Mouse (Mus musculus) central nervous system, embryonic 11.5 days (tissue): ENCODE measurements around the gene Dpep1. TPM values are rescaled to one million over a fixed set of nuclear protein-coding genes. Genes with fewer than 3 reads are reported as not detected.

Experiments
- polyA plus RNA-seq: library from polyadenylated mRNA; depleted of rRNA; stranded (reverse); fragments of >200 nt; gene quantifications from 2 replicates; pipeline ENCODE4 v1.2.3, GENCODE M21; 2012; rRNA removed

Dpep1 gene
- 1.1 and 2.0 TPM in 2 replicates for polyA plus RNA-seq

DNA sequence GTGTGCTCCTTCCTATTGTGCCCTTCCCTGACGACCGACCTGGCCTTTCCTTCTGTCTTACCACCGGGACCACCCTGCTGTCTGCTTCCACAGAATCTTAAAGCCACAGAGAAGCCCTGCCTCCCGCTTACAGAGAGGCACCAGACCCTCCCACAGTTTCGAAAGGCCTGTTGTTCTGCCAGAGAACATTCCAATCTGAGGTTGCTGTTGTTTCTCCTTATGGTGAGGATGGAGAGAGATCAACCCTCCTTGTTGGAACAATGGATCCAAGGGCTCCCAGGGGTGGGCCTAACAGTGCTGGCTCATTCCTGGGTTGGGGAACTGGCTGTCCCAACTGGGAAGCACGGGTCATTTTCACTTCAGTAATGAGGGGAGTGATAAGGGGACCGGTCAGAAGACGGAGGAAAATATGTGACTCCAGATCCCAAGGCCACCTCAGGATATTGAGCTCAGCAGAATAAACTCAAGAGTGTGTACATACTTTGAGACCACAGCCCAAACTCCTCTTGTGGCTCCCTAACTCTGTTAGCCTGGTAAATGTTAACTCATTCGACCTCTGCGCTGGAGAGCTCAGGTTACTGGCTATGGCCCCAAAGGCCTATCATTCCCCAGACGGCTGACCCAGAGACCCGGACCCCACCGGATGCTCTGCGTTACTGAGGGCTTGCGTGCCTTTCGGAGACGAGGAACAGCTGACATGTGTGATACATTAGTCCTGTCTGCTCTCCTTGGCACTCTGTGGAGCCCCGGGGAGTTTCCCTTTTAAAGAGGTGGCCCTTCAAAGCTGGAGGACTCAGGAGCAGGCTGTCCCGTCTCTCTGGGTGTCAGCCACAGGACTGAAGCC is at the start of gene Dpep1:
TSS of gene Dpep1 (plus strand) at position 677 of the 844 bp plus-strand sequence.

DNA sequence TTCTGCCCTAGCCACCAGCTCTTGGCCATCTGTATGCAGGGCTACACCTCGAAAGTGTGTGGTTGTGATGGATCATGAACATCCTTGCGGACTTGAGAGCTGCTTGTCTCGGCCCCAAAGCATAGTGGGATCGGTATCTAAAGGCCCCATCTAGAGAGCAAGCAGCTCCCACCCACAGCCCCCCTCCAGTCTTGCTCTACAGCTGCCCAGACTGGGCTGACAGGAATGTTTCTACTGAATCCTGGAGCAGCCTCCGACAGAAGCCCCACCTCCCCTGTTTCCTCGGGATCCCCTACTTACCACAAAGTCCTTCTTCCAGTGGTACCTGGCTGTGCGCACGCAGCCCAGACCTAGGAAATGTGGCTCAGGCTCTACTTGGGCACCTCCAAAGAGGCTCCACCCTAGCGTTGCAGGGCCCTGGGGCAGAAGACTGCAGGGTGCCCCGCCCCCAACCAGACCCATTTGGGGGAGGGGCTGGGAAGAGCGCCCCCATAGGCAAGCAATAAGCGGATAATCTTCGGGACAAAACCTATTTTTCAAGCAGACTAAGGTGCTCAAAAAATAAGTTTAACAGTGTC is 28.1 kb upstream of the Dpep1 start, which contains the start of gene Sult5a1:
TSS of gene Sult5a1 (minus strand) at position 428 of the 578 bp plus-strand sequence.

DNA sequence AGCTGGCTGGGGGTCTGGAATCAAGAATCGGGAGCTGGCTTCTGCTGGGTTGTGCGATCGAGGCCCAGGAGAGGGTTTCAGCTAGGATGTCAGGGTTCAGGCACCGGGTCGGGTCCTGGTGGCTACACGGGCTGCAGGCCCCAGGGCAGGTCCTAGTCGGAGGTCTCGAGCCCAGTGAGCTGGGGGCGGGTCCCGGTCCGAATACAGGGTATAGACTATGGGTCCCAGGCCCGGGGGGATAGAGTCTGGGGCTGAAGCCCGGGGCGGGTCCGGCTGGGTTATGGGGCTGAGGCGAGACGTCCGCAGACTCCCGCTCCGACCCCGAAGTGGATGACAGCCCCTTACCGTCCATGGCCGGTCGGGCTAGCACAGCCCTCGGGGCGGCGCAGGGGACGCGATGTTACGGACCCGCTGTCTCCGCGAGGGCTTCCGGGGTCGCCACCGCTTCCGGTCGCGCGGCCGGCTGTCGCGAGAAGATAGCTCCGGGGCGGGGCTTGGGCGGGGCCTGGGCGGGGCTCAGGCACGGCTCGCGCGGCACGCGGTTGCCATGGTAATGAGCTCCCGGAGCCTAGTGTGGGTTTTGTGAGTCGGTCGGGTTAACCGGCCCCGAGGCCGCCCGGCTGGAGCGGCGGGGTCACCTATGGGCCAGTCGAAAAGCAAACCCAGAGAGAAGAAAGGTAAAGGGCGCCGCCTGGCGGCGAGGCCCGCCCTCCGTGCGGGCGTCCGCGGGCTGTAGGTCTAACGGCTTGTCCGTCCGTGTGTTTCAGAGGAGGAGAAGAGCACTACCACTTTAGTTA is 26.5 kb downstream of the Dpep1 start, which contains the start of the genes Chmp1a and Spata33:
TSS of gene Chmp1a (minus strand) at position 443 of the 797 bp plus-strand sequence.
TSS of gene Spata33 (plus strand) at position 512 of the 797 bp plus-strand sequence.

DNA sequence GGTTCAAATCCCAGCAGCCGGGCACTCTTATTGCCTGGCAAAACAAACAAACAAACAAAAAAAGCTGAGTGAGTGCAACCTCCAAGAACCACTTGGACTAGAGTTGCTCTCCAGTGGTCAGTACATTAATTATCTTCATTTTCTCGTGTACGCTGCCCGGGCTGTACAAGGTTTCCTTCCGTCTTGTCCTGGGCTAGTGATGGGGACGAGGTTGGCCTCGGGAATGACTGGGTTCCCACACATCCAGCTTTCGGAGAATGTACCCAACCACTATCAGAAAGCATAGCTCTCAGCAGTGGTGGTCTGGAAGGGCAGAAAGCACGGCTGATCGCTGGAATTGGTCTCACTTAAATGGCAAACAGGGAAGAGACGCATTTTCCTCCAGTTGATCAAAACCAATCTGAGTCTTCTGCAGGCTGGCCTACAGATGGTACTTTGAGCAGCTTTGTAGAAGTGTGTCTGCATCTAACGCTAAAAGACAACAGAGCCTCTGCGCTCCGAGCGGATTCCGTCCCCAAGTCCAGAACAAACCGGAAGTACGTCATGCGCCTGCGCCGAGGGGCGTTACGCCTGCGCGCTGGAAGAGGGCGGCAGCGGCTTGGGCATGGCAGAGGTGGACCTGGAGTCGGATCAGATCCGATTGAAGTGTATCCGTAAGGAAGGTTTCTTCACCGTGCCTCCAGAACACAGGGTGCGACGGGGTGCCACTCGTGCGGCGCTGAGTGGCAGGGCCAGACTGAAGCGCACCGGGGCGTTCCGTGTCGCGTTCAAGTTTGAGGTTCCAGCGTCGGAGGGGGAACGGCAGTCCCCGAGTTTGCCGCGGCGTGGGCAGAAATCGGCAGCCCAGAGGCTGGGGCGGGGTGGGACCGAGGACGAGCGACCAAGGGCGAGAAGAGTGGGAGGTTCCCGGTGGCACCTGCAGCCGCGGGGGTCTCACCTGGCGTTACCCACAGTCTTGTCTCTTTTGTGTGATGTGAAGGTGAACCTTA is 38.5 kb downstream of the Dpep1 start, which contains the start of gene Cdk10:
TSS of gene Cdk10 (plus strand) at position 565 of the 989 bp plus-strand sequence.

DNA sequence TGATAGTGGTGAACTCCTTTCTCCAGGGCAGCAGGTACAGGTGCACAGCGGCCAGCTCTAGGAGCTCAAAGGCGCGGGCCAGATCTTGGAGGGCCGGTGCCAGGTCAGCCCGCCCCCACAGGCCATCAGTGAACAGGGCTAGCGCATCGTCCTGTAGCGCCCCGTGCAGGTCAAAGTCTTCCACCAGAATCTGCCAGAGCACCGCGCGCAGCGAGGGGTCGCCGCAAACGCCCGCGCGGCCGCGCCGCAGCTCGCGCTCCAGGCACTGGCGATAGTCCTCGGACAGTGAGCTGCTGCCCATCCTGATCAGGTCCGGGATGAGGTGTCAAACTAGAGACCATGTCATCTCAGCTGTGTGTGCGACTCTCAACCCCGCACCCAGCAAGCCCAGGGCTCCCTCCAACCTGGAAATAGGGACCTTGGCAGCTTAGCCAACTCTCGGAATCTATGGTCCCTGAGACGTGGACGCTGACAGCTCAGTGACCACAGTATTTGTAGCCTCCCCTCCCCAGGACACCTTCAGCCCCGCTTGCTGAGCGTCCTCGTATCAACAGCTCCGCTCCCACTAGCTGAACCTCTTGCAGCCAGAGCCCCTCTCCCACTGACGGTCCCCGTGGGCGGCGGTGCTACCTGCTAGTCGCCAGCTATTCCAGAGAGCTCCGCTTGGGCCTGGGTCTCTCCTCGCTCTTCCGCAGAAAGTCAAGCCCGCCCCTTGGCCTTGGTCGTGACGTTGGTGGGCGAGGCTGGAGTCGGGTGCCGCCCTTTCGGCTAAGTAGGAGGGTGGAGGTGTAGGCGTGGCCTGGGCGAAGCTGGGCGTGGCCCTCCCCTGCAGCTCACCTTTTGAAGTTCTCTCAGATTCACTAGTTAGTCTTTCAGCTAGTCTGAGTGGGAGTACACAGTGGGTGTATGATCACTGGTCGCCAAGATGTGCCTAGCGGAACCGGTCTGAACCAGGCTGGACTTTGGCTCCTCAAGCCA is 49.8 kb downstream of the Dpep1 start, which contains the start of gene Spata2l:
TSS of gene Spata2l (minus strand) at position 714 of the 978 bp plus-strand sequence.

Other genes starting within 250 kb of the Dpep1 start
- gene Ankrd11, start 144.0 kb upstream of the Dpep1 start, polyA plus RNA-seq, result 70.6 and 79.6 TPM in 2 replicates
- gene Spg7, start 123.3 kb upstream of the Dpep1 start, polyA plus RNA-seq, result 101 and 102 TPM in 2 replicates
- gene Rpl13, start 83.9 kb upstream of the Dpep1 start, polyA plus RNA-seq, result 1,994 and 2,434 TPM in 2 replicates
- gene Cpne7, start 68.9 kb upstream of the Dpep1 start, polyA plus RNA-seq, result 1.3 and 1.6 TPM in 2 replicates
- 4.5 and 9.5 TPM in 2 replicates for gene Sult5a1, start 27.9 kb upstream of the Dpep1 start, polyA plus RNA-seq
- 81.7 and 91.7 TPM in 2 replicates for gene Chmp1a, start 26.5 kb downstream of the Dpep1 start, polyA plus RNA-seq
- 6.1 and 8.3 TPM in 2 replicates for gene Spata33, start 26.6 kb downstream of the Dpep1 start, polyA plus RNA-seq
- gene Cdk10, start 38.6 kb downstream of the Dpep1 start, polyA plus RNA-seq, result 92.9 and 95.0 TPM in 2 replicates
- 1.3 and 2.5 TPM in 2 replicates for gene Spata2l, start 50.0 kb downstream of the Dpep1 start, polyA plus RNA-seq
- gene Zfp276, start 68.0 kb downstream of the Dpep1 start, polyA plus RNA-seq, result 30.9 and 36.9 TPM in 2 replicates
- 62.1 and 62.6 TPM in 2 replicates for gene Vps9d1, start 68.1 kb downstream of the Dpep1 start, polyA plus RNA-seq
- gene Fanca, start 132.3 kb downstream of the Dpep1 start, polyA plus RNA-seq, result 66.6 and 68.8 TPM in 2 replicates
- 12.7 and 30.7 TPM in 2 replicates for gene Spire2, start 146.5 kb downstream of the Dpep1 start, polyA plus RNA-seq
- 143 and 176 TPM in 2 replicates for gene Tcf25, start 187.5 kb downstream of the Dpep1 start, polyA plus RNA-seq
- 0.04 and 0.05 TPM in 2 replicates for gene Mc1r, start 220.9 kb downstream of the Dpep1 start, polyA plus RNA-seq
- gene Tubb3, start 225.2 kb downstream of the Dpep1 start, polyA plus RNA-seq, result 858 and 1,002 TPM in 2 replicates
- 29.3 and 33.4 TPM in 2 replicates for gene Def8, start 237.3 kb downstream of the Dpep1 start, polyA plus RNA-seq